Mouse (Mus musculus): Measurements from ENCODE around the gene Kcnq4. TPM values are rescaled to one million over a fixed set of nuclear protein-coding genes. Genes with fewer than 3 reads are reported as not detected.
A peak's percentile ranks its signal among the peaks of the same experiment; 100 is the strongest.

Kcnq4 gene
- polyA plus RNA-seq, 1 experiment = 0.86 TPM

DNA sequence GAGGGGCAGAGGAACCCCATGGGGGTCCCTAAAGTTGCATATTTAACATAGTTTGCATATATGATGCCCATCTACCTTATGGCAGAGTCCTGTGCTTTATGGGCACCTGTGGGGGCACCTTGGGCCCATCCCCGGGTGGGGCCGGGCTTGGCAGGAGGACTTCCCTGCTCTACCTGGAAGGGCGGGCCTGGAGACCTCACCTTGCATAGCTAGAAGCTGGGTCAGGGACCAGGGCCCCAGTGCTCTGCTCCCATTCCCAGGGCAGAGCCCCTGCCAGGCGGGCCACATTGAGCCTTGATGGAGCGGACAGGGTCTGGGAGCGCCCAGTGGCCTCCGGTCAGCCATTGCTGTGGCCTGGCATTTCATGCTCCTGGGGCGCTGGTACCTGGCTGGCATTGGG lies 51.1 kb downstream of the Kcnq4 start:
- over 99% methylated on average over 8 of the region's 8 CpGs for WGBS
- Histone ChIP-seq H3K27me3 (replicated peaks; ENCODE audit: control insufficient read depth, insufficient read depth, low read length) (no peaks in the 10 kb centered on the region), H3K4me1 (ENCODE audit: control insufficient read depth, insufficient read depth, low read length) (no peaks in the 10 kb centered on the region), H3K36me3 (ENCODE audit: control insufficient read depth, insufficient read depth, low read length) (no peaks in the 10 kb centered on the region), H3K27ac (ENCODE audit: insufficient read depth, low read depth, low read length) (no peak overlapping the region), H3K4me3 (ENCODE audit: insufficient read depth, low read depth, low read length) (no peak overlapping the region)
- no peak for DNase-seq
- no peak for TF ChIP-seq CTCF (conservative IDR thresholded peaks at IDR 0.05; ENCODE audit: insufficient read depth, insufficient read length, low read depth, low read length)
- no peak for TF ChIP-seq POLR2A (IDR thresholded peaks at IDR 0.05; ENCODE audit: low read depth, low read length)

DNA sequence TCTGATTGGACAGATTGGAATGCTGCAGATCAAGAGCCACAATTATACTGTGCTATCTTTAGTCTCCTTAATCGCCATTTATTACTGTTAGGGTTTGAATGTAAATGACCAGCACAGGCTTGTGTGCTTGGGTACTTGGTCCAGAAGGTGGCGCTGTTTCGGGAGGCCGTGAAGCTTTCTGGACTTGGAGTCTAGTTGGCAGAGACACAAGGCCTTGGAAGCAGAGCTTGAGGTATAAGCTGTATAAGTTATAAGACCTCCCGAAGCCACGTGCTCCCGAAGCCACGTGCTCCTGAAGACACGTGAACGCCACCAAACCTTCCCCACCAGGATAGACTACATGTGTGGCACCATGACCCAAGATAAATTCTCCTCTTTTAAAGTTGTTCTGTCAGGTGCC lies 55.7 kb downstream of the Kcnq4 start:
- peak; percentile 51 for DNase-seq
- TF ChIP-seq CTCF (conservative IDR thresholded peaks at IDR 0.05; ENCODE audit: insufficient read depth, insufficient read length, low read depth, low read length) (peak; percentile 69), POLR2A (IDR thresholded peaks at IDR 0.05; ENCODE audit: low read depth, low read length) (no peak)
- 48% methylated on average over 10 of the region's 10 CpGs for WGBS
- Histone ChIP-seq H3K4me3 (ENCODE audit: insufficient read depth, low read depth, low read length) (no peak overlapping the region), H3K27ac (ENCODE audit: insufficient read depth, low read depth, low read length) (no peak overlapping the region), H3K36me3 (ENCODE audit: control insufficient read depth, insufficient read depth, low read length) (no peaks in the 10 kb centered on the region), H3K27me3 (replicated peaks; ENCODE audit: control insufficient read depth, insufficient read depth, low read length) (no peaks in the 10 kb centered on the region), H3K4me1 (ENCODE audit: control insufficient read depth, insufficient read depth, low read length) (no peaks in the 10 kb centered on the region)

DNA sequence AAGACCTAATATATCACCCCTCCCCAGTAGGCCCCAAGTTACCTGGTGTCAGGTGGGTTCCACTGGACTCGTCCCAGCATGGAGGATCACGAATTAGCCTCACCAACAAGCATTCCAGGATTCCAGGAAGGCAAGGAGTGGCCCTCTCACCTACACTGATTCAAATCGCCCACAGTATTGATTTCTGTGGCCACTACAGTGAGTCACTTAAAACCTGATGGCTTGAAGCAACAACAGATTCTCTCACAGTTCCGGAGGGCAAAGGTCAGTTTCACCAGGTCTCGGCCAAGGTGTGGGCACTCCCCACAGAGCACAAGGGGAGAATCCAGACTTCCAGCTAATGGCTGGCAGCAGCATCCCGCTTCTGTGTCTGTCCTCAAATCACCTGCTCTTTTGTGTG lies 59.1 kb downstream of the Kcnq4 start:
- DNase-seq = no peak
- TF ChIP-seq CTCF (conservative IDR thresholded peaks at IDR 0.05; ENCODE audit: insufficient read depth, insufficient read length, low read depth, low read length) = no peak
- TF ChIP-seq POLR2A (IDR thresholded peaks at IDR 0.05; ENCODE audit: low read depth, low read length) = no peak
- Histone ChIP-seq H3K4me3 (ENCODE audit: insufficient read depth, low read depth, low read length) (no peak overlapping the region), H3K36me3 (ENCODE audit: control insufficient read depth, insufficient read depth, low read length) (no peaks in the 10 kb centered on the region), H3K27me3 (replicated peaks; ENCODE audit: control insufficient read depth, insufficient read depth, low read length) (no peaks in the 10 kb centered on the region), H3K4me1 (ENCODE audit: control insufficient read depth, insufficient read depth, low read length) (no peaks in the 10 kb centered on the region), H3K27ac (ENCODE audit: insufficient read depth, low read depth, low read length) (no peak overlapping the region)
- WGBS = 85% methylated on average over 6 of the region's 6 CpGs

DNA sequence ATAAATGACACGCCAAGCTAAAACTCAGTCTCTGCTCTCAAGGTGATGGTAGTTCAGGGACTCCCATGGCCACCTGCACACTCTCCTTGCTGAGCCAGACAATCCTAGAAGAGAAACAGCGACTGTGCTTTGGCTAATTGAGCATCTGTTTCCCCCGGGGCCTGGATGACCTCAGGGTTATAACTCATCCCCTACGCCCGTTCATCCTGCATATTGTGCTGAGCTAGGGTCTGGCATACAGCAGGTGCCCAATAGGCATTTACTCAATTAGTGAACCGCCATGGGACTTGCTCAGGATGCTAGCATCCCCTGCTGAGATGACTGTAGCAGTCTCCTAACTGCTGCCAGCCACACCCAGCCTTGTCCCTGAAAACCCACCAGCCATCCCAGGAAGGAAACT lies 61.1 kb downstream of the Kcnq4 start:
- Histone ChIP-seq H3K36me3 (ENCODE audit: control insufficient read depth, insufficient read depth, low read length) (no peaks in the 10 kb centered on the region), H3K27me3 (replicated peaks; ENCODE audit: control insufficient read depth, insufficient read depth, low read length) (no peaks in the 10 kb centered on the region), H3K27ac (ENCODE audit: insufficient read depth, low read depth, low read length) (no peak overlapping the region), H3K4me3 (ENCODE audit: insufficient read depth, low read depth, low read length) (no peak overlapping the region), H3K4me1 (ENCODE audit: control insufficient read depth, insufficient read depth, low read length) (no peaks in the 10 kb centered on the region)
- 32% methylated on average over 6 of the region's 6 CpGs for WGBS
- DNase-seq = no peak
- TF ChIP-seq POLR2A (IDR thresholded peaks at IDR 0.05; ENCODE audit: low read depth, low read length) (no peak), CTCF (conservative IDR thresholded peaks at IDR 0.05; ENCODE audit: insufficient read depth, insufficient read length, low read depth, low read length) (no peak)

DNA sequence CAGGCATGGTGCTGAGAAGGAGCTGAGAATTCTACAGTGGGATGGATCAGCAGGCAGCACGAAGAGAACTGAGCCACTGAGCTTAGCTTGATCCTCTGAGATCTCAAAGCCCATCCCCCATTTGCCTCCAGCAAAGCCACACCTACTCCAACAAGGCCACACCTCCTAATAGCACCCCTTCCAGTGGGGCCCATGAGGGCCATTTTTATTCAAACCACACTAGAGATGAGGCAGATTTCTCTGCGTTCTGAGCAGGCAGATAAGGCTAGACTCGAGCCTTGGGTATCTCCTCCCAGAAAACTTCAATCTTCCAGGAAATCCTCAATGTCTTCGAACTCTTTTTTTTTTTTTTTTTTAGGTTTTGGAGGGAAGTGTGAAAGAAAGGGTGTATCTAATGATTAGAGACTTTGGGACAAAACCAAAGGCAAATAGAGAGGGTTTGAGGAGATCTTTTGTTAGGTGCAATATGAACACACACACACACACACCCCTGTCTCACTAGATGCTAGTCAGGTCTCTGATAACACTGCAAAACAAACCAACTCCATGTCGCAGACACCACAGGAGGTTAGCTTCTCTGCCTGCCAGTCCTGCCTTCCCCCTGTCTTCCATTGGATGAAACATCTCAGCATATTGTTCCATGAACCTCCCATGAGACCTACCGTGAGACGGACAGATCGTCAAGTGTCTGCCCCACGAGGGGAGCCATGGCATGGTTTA lies 65.0 kb downstream of the Kcnq4 start:
- no peaks in the 10 kb centered on the region for H3K27me3 ChIP-seq (replicated peaks; ENCODE audit: control insufficient read depth, insufficient read depth, low read length)
- H3K27ac ChIP-seq (ENCODE audit: insufficient read depth, low read depth, low read length) = no peak overlapping the region
- WGBS = 68% methylated on average over 9 of the region's 9 CpGs
- H3K4me3 ChIP-seq (ENCODE audit: insufficient read depth, low read depth, low read length) = no peak overlapping the region
- no peaks in the 10 kb centered on the region for H3K36me3 ChIP-seq (ENCODE audit: control insufficient read depth, insufficient read depth, low read length)
- no peak for DNase-seq
- TF ChIP-seq POLR2A (IDR thresholded peaks at IDR 0.05; ENCODE audit: low read depth, low read length) (no peak), CTCF (conservative IDR thresholded peaks at IDR 0.05; ENCODE audit: insufficient read depth, insufficient read length, low read depth, low read length) (no peak)
- H3K4me1 ChIP-seq (ENCODE audit: control insufficient read depth, insufficient read depth, low read length) = no peaks in the 10 kb centered on the region

DNA sequence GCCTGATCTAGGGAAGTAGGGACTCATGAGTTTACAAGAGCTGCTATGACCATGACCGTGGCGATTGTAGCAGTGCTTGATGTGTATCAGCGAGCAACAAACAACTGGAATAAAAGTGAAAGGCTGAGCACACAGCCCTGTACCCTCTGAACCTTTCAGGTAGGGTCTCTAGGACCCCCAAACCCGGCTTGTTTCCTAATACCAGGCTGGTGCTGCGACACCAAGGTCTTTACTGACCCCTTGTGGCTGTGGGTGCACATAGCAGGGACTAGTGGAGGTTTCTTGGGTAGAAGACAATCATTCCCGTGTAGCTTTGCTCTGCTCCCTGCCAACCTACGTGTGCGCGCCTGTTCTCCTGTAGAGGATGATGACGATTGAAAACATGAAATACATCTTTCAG lies 66.2 kb downstream of the Kcnq4 start:
- peak; percentile 88 for TF ChIP-seq CTCF (conservative IDR thresholded peaks at IDR 0.05; ENCODE audit: insufficient read depth, insufficient read length, low read depth, low read length)
- no peak for TF ChIP-seq POLR2A (IDR thresholded peaks at IDR 0.05; ENCODE audit: low read depth, low read length)
- 45% methylated on average over 10 of the region's 10 CpGs for WGBS
- Histone ChIP-seq H3K27me3 (replicated peaks; ENCODE audit: control insufficient read depth, insufficient read depth, low read length) (no peaks in the 10 kb centered on the region), H3K36me3 (ENCODE audit: control insufficient read depth, insufficient read depth, low read length) (no peaks in the 10 kb centered on the region), H3K4me3 (ENCODE audit: insufficient read depth, low read depth, low read length) (no peak overlapping the region), H3K4me1 (ENCODE audit: control insufficient read depth, insufficient read depth, low read length) (no peaks in the 10 kb centered on the region), H3K27ac (ENCODE audit: insufficient read depth, low read depth, low read length) (no peak overlapping the region)
- peak; percentile 63 for DNase-seq

DNA sequence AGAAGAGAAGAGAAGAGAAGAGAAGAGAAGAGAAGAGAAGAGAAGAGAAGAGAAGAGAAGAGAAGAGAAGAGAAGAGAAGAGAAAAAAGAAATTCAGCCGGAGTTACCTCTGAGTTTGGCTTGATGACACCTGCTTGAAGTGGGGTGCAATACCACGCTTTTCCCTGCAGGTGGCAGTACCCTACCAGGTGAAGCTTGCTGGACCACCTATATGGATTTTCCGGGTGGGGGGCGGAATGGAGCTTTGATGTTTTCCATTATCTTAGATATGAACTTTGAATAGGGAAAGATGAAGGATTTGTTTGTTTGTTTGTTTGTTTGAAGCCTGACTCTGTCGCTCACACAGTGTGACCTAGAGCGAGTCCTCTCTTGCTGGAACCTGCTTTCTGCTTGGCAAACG lies 67.5 kb downstream of the Kcnq4 start:
- Histone ChIP-seq H3K36me3 (ENCODE audit: control insufficient read depth, insufficient read depth, low read length) (no peaks in the 10 kb centered on the region), H3K4me1 (ENCODE audit: control insufficient read depth, insufficient read depth, low read length) (no peaks in the 10 kb centered on the region), H3K27ac (ENCODE audit: insufficient read depth, low read depth, low read length) (no peak overlapping the region), H3K27me3 (replicated peaks; ENCODE audit: control insufficient read depth, insufficient read depth, low read length) (no peaks in the 10 kb centered on the region), H3K4me3 (ENCODE audit: insufficient read depth, low read depth, low read length) (no peak overlapping the region)
- WGBS = 51% methylated on average over 7 of the region's 7 CpGs
- DNase-seq = peak; percentile 40
- TF ChIP-seq POLR2A (IDR thresholded peaks at IDR 0.05; ENCODE audit: low read depth, low read length) (no peak), CTCF (conservative IDR thresholded peaks at IDR 0.05; ENCODE audit: insufficient read depth, insufficient read length, low read depth, low read length) (peak; percentile 74)
